Mouse (Mus musculus): ENCODE measurements at regions not wholly inside any gene's neighbourhood (a gene's known extent, or its start where the extent isn't known, plus 50 kb on each side); places are given as distances from the start of the nearest gene placed in this dataset.

- no peak for DNase-seq (ENCODE audit: low read depth, low spot score)
Measured at GRCm38 (mm10) chr2:64860113-64860512, 164.7 kb downstream of the Grb14 start.

GRCm38 (mm10) chr2:64853918-64854317, 170.9 kb downstream of the Grb14 start:
- peak; percentile 74 for DNase-seq (ENCODE audit: low read depth, low spot score)

GRCm38 (mm10) chr2:64852913-64853312, 171.9 kb downstream of the Grb14 start:
- DNase-seq (ENCODE audit: low read depth, low spot score), result no peak

GRCm38 (mm10) chr2:64851096-64851495, 173.7 kb downstream of the Grb14 start:
- no peak for DNase-seq (ENCODE audit: low read depth, low spot score)

GRCm38 (mm10) chr2:64850656-64851055, 174.1 kb downstream of the Grb14 start:
- no peak for DNase-seq (ENCODE audit: low read depth, low spot score)

GRCm38 (mm10) chr2:64824494-64824893, 200.3 kb downstream of the Grb14 start:
- no peak for DNase-seq (ENCODE audit: low read depth, low spot score)

GRCm38 (mm10) chr2:64823905-64824304, 200.9 kb downstream of the Grb14 start:
- DNase-seq (ENCODE audit: low read depth, low spot score), result no peak

- DNase-seq (ENCODE audit: low read depth, low spot score), result no peak
Measured at GRCm38 (mm10) chr2:64823074-64823473, 201.7 kb downstream of the Grb14 start.

GRCm38 (mm10) chr2:64818159-64818558, 206.6 kb downstream of the Grb14 start:
- DNase-seq (ENCODE audit: low read depth, low spot score), result no peak
